Mouse (Mus musculus): ENCODE measurements around the gene Rilp. TPM values are rescaled to one million over a fixed set of nuclear protein-coding genes. Genes with fewer than 3 reads are reported as not detected.

The Rilp gene
- total RNA-seq, 2 experiments from 2014 or later, result 1.3 TPM; not detected in 1

DNA sequence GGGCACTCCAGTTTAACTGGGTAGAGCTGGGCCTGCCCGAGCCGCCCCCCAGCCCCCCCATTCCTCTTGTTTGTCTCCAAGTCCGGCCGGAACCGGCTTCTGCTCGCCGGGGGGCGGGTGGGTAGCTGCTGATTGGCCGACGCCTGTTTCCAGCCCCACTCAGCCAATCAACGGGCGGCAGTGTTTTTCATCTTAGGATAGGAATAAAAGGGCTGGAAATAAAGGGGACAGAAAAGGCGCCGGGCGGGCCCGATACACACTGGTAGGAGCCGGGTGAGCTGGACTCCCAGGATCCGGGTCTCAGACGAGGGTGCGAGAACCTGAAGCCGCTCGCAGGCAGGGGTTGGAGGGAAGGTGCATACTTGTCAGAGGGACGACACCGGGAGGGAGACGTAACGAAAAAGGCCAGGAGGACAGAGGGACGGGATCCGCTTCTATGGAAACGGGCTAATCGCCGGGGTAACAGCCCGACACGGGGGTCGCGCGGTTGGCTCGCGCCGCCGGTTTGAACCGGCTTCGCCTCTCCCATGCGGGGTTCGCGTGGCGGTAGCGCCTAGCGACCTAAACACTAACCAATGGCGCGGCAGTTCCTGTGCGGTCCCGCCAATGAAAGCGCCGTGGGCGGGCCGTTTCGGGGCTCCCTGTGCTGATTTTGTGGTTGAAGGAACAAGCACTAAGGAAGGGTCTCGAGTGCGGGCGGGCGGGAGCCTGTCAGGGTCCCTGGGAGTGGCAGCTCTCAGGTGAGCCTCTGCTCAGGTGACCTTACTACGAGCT is 21.8 kb downstream of the Rilp start, which contains the start of gene Slc43a2:
Gene Slc43a2, plus strand, starts transcription at position 226 of the 774 bp plus-strand sequence.
- ATAC-seq (replicated peaks; ENCODE audit: low FRiP score, poor library complexity, severe bottlenecking), result peak; percentile 82

- no peak for ATAC-seq (replicated peaks; ENCODE audit: low FRiP score, poor library complexity, severe bottlenecking)
Observed at GRCm38 (mm10) chr11:75532340-75533277, 22.7 kb downstream of the Rilp start.

DNA sequence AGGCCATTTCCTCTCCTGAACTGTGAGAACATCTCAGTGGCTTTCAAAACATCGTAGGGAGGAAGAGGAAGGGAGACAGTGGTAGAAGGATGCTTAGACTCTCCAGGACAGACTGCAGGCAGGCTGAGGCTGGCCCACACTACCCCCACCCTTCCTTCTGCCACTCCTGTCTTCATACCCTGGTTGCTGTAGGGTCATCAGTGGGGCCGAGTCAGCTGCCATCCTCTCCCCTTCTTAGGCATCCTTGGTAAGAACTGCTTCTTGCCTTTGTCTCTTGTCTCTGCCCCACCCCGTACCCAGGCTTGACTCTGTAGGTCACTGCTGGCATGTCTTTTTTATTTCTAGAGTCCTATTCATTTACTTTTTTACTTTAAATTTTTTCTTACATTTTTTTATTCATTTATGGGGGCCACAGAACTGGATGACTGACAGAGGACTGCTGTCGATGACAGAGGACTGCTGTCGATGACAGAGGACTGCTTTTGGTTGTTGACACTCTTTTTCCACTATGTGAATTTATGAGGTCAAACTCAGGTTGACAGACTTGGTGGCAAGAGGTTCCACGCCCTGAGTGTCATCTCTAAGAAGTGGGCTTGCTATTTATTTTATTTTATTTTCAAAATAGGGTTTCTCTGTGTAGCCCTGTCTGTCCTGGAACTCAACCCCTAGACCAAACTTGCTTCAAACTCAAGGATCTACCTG is 23.6 kb downstream of the Rilp start:
- no peak for ATAC-seq (replicated peaks; ENCODE audit: low FRiP score, poor library complexity, severe bottlenecking)

GRCm38 (mm10) chr11:75534286-75535033 is 24.6 kb downstream of the Rilp start:
- no peak for ATAC-seq (replicated peaks; ENCODE audit: low FRiP score, poor library complexity, severe bottlenecking)

DNA sequence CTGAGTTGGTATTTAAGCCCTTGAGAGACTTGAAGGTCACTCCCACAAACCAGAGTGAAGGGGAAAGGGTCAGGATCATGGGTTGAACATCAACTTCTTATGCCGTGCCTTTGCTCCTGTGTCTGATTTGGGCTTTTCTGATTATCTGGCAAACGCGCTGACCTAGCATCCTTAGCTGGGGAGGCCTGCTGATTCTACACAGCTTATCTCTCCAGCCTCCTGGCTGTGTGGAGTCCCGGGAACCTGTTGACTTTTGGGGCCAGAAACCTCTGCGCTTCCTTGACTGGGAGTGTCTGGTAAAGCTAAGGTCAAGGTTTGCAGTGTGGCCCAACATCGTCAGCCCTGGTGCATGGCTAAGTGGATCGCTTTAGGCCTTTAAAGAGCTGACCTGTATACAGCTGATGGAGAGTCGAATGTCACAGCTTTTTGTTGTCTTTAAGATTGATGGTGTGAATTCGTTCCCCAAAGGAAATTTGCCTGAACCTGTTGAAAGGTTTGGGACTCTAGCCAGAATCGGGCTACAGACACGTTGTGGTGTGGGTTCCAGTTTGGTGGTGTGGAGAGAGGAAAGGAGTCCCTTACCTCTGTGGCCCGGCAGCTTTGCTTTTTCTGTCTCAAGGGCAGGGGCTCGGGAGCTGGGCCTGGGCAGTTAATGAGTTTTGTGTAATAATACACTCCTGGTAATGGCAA is 25.4 kb downstream of the Rilp start:
- no peak for ATAC-seq (replicated peaks; ENCODE audit: low FRiP score, poor library complexity, severe bottlenecking)

DNA sequence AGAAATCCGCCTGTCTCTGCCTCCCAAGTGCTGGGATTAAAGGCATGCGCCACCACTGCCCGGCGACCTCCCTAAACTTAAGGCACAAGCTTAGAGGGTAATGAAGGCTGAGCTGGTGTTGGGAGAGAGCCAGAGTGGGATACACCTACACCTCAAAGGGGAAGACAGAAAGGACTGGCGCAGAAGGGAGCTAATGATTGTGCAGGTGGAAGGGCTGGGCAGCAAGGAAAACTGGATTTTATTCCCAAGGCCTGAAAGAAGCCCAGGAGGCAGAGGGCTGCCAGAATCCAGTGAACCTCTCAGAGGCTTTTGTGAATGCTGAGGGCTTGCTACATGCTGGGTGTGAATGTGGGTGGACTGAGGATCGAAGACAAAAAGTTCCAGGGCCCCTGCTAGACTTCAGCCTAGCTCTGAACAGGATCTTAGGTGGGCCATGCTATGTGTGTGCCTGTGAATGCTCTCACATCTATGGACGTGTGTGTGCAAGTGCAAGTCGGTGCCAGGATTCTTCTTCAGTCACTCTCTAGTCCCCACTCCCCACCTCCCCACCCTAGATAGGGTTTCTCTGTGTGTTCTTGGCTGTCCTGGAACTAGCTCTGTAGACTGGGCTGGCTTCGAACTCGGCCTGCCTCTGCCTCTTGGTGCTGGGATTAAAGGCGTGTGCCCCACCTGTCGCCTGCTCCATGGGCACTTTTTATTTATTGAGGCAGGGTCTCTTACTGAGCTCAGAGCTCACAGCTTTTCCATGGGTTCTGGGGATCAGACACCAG is 26.5 kb downstream of the Rilp start:
- ATAC-seq (replicated peaks; ENCODE audit: low FRiP score, poor library complexity, severe bottlenecking), result no peak

DNA sequence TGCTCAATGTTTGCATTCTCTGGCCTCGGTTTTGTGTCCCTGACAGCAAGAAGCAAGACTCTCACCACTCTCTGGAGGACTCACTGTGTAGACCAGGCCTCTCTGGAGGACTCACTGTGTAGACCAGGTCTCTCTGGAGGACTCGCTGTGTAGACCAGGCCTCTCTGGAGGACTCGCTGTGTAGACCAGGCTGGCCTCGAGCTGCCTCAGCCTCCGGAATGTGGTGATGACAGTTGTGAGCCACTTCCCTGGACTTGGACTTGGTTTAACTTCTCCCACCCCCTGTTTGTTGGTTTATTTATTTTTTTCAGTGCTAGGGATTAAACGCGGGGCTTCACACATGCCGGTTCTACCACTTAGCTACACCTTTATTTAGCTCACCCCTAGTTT is 27.1 kb downstream of the Rilp start:
- ATAC-seq (replicated peaks; ENCODE audit: low FRiP score, poor library complexity, severe bottlenecking), result no peak

GRCm38 (mm10) chr11:75537491-75538183 is 27.7 kb downstream of the Rilp start:
- no peak for ATAC-seq (replicated peaks; ENCODE audit: low FRiP score, poor library complexity, severe bottlenecking)

DNA sequence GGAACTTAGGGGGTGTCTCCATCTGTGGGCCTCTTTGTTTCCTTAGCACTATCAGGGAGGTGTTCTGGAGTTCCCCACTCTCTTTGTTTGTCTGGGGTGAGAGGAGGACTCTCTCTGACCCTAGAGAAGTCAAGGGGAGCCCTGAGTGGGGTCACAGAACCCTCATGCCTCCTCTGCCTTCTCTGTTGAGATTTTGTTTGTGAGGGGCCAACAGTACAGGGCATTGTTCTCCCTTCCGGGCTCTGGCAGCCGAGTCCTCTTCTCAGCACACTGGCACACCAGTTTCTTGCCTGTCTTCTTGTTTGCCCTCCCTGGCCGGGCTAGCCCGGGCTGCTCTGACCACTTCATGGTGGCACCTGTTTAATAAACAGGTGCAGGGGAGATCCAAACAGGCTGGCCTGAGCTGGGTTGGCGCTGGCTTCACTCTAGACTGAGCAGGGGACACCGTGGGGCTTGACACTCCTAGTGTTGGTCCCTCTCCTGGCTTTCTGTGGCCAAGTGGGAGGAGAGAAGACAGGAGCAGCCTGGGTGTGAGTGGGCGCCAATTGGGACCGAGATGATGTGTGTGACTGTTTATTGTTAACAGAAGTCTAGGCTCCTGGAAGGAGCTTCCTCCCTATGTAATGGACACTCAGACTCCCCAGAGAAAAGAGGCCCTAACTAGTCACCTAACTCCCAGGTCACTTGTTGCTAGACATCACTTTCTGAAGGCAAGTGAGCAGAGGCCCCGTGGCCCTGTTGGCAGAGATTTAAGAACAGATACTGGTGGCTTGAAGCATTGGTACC is 28.5 kb downstream of the Rilp start:
- no peak for ATAC-seq (replicated peaks; ENCODE audit: low FRiP score, poor library complexity, severe bottlenecking)

- no peak for ATAC-seq (replicated peaks; ENCODE audit: low FRiP score, poor library complexity, severe bottlenecking)
Observed at GRCm38 (mm10) chr11:75538970-75539299, 29.0 kb downstream of the Rilp start.

- no peak for ATAC-seq (replicated peaks; ENCODE audit: low FRiP score, poor library complexity, severe bottlenecking)
Observed at GRCm38 (mm10) chr11:75540209-75540608, 30.3 kb downstream of the Rilp start.

DNA sequence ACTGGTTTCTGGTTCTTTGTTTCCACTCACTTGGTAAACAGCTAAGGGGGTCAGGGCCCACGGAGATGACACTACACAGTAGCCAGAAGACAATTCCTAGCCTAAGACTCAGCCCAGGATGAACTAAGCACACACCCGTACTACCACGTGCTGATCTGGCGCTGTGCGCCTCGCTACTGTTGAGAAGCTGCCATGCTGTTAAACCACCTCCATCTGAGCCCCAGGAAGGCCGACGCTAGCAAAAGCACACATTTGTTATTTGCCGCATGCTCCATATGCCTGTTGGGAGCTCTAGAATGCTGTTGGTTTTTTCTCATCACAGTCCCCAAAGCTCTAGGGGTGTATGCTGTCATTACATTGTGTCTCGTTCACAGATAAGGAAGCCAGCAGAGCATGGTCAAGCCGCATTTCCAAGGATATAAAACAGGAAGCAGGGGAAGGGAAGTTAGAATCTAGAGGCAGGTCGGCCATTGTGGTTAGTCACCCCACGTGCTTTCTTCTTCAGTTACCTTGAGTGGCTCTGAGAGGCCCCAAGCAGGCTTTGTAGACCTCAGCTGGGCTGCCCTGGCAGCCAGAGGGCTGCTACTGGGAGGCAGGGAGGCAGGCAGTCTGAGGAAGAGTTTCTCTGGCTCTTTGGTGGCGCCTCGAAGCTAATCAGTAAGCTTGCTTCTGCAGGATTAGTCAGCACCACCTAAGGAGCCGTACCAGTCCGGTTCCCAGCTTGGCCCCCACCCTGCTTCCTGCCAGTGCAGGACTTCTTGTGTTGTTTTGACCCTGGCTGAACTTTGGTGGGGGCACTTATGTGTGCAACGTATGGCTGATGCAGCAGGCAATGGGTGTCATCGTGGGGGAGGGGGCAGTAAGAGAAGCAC is 31.1 kb downstream of the Rilp start:
- no peak for ATAC-seq (replicated peaks; ENCODE audit: low FRiP score, poor library complexity, severe bottlenecking)

DNA sequence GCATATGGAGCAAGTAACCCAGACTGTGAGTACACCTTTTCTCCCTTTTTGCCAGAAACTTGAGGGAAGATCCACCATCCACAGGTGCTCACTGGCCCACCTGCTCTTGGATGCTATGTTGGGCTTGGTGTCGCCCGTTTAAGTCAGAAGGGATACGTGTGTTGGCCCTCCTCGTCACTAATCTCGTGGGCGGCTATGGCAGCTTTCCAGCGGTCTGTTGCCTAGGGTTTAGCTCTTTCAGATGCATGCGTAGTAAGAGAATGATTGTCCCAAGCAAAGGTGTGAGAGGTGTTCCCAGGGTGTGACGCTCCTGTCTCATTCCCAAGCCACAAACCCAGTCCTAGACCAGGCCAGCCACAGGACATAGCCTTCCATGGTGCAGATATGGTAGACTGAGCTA is 34.8 kb downstream of the Rilp start:
- no peak for ATAC-seq (replicated peaks; ENCODE audit: low FRiP score, poor library complexity, severe bottlenecking)

GRCm38 (mm10) chr11:75546057-75546456 is 36.2 kb downstream of the Rilp start:
- no peak for ATAC-seq (replicated peaks; ENCODE audit: low FRiP score, poor library complexity, severe bottlenecking)

DNA sequence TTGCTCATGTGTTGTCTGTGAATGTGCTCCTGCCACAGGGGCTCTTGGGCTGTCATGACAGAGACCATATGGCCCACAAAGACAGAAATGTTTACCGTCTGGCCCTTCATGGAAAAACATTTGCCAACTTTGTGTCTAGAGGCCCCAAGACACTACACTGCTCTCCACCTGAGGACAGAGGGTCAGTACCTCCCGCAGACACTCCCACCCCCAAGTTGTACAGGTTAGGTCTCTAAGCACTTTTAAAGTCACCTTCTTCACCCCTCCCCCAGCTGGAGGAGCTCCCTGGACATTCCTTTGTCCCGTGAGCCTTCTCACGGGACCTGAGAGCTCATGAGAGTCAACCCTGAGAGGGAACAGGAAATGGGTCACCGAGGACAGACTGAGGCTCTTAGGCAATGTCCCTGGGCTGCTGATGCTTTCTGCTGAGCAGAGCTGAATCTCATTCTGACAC is 39.8 kb downstream of the Rilp start:
- no peak for ATAC-seq (replicated peaks; ENCODE audit: low FRiP score, poor library complexity, severe bottlenecking)
